Mouse (Mus musculus) heart, embryonic 14.5 days (tissue): ENCODE measurements at regions not wholly inside any gene's neighbourhood (a gene's known extent, or its start where the extent isn't known, plus 50 kb on each side); places are given as distances from the start of the nearest gene placed in this dataset.

Source experiments
- ATAC-seq: fragments of 200-750 bp; cut with Nextera tagmentation; 2 replicates; pipeline ENCODE4 v1.8.0; 2017; ENCODE audit warnings: low read depth, moderate TSS enrichment; ENCODE audit not compliant: insufficient number of reproducible peaks, insufficient read depth, low FRiP score
- H3K27ac ChIP-seq, 2 experiments: fragments of 200-500 bp in 1 of 2; fragments of 300-500 bp in 1 of 2; sonication (generic) in 1 of 2; replicated peaks in 1 of 2; 2 replicates each; pipeline ENCODE4 v1.5.1; 2012 to 2014; ENCODE audit warnings: low read depth in 2 of 2, low read length in 2 of 2, control low read depth in 1 of 2, mild to moderate bottlenecking in 1 of 2, mixed read lengths in 1 of 2; ENCODE audit not compliant: control insufficient read depth in 1 of 2, insufficient read depth in 1 of 2
- H3K27me3 ChIP-seq: fragments of 300-500 bp; sonication (generic); 2 replicates; pipeline ENCODE4 v1.6.1; 2014; ENCODE audit warnings: mild to moderate bottlenecking, low read length, control low read depth; ENCODE audit not compliant: control insufficient read depth, insufficient read depth
- H3K36me3 ChIP-seq: fragments of 300-500 bp; sonication (generic); 2 replicates; pipeline ENCODE4 v1.6.1; 2014; ENCODE audit warnings: mild to moderate bottlenecking, control low read depth, low read length, mixed read lengths; ENCODE audit not compliant: control insufficient read depth, insufficient read depth
- H3K4me1 ChIP-seq, 2 experiments: fragments of 200-500 bp in 1 of 2; fragments of 300-500 bp in 1 of 2; sonication (generic) in 1 of 2; 2 replicates each; pipeline ENCODE4 v1.6.1; 2012 to 2014; ENCODE audit warnings: low read length in 2 of 2, control low read depth in 1 of 2, mixed read lengths in 1 of 2; ENCODE audit not compliant: control insufficient read depth in 2 of 2, insufficient read depth in 2 of 2
- H3K4me2 ChIP-seq: fragments of 300-500 bp; sonication (generic); 2 replicates; pipeline ENCODE4 v1.6.1; 2014; ENCODE audit warnings: mild to moderate bottlenecking, low read length
- H3K4me3 ChIP-seq, 2 experiments: fragments of 200-500 bp in 1 of 2; fragments of 300-500 bp in 1 of 2; sonication (generic) in 1 of 2; 2 replicates each; pipeline ENCODE4 v1.5.1; 2012 to 2014; ENCODE audit warnings: low read length in 2 of 2, mild to moderate bottlenecking in 2 of 2, control low read depth in 1 of 2, low read depth in 1 of 2, moderate library complexity in 1 of 2; ENCODE audit not compliant: control insufficient read depth in 1 of 2, insufficient read depth in 1 of 2
- H3K9ac ChIP-seq: fragments of 300-500 bp; sonication (generic); 2 replicates; pipeline ENCODE4 v1.6.1; 2014; ENCODE audit warnings: mild to moderate bottlenecking, low read length
- H3K9me3 ChIP-seq: fragments of 300-500 bp; sonication (generic); 2 replicates; pipeline ENCODE4 v1.6.1; 2016; ENCODE audit warnings: low read length, control low read depth; ENCODE audit not compliant: control insufficient read depth
- WGBS: fragments of 180-500 bp; shearing (Covaris S2); extraction: QIAGEN DNeasy Blood & Tissue Kit; methylation state at CpG from one replicate; pipeline ENCODE4 v1.1.7; 2014; 5-methylcytosine and 5-hydroxymethylcytosine counted together

DNA sequence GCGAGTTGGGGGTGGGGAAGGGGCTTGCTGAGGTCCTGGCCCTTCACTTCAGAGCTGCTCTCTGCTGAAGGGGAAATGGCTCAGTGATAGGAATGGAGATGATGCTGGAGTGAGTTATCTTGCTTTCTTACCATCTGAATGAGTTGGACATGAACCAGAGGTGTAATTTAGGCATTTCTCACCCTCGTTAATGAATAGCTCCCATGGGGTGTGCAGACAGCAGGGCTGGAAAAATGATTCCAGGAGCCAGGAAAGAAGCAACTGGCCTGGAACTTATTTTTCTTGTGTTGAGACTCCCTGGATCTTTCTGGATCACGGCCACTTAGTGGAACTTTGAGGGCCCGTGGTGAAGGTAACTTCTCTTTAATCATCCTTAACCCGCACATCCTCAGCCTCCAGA is 246.6 kb upstream of the Gm4791 start:
- Histone ChIP-seq H3K9ac (no peak overlapping the region), H3K4me1 (no peaks in the 10 kb centered on the region), H3K27me3 (no peaks in the 10 kb centered on the region), H3K9me3 (peaks cover 2% of the 10 kb centered on the region; the same call in 1 of the 2 replicates), H3K4me3 (no peak overlapping the region), H3K4me2 (no peak overlapping the region), H3K27ac (no peak overlapping the region), H3K36me3 (no peaks in the 10 kb centered on the region)
- 37% methylated on average over 5 of the region's 5 CpGs for WGBS
- no peak for ATAC-seq

DNA sequence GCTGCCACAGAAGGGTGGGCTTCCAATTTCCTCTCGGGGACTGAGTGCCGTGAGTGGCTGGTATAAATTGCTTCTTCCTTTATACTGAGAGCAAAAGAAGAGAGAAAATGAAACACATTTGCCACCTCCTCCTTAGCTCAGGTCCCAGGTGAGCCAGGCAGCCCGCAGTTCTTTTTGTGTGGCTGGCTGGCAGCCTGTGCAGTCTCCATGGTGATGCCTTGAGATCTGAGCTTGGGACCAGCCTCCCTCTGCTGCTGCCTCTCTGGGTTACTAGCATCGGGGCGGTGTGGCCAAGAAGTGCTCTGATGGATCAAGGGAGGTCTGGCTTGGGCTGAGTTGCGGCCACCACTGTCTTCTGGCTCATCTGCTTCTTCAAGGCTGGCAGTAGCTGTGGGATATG is 249.1 kb upstream of the Gm4791 start:
- WGBS, result 77% methylated on average over 6 of the region's 6 CpGs
- no peak for ATAC-seq

GRCm38 (mm10) chr9:46746266-46746665 is 252.3 kb upstream of the Gm4791 start:
- no peak overlapping the region for H3K4me2 ChIP-seq
- H3K27ac ChIP-seq, result no peak overlapping the region
- no peak overlapping the region for H3K9ac ChIP-seq
- ATAC-seq, result no peak
- H3K9me3 ChIP-seq, result no peaks in the 10 kb centered on the region
- WGBS, result 43% methylated on average over 3 of the region's 3 CpGs
- H3K4me3 ChIP-seq, result no peak overlapping the region
- H3K27me3 ChIP-seq, result no peaks in the 10 kb centered on the region
- H3K36me3 ChIP-seq, result no peaks in the 10 kb centered on the region
- H3K4me1 ChIP-seq, result no peaks in the 10 kb centered on the region

More for the DNA sequence above, 249.1 kb upstream of the Gm4791 start:
- H3K4me2 ChIP-seq, result no peak overlapping the region
- H3K9ac ChIP-seq, result no peak overlapping the region
- no peaks in the 10 kb centered on the region for H3K36me3 ChIP-seq
- H3K9me3 ChIP-seq, result no peaks in the 10 kb centered on the region
- no peak overlapping the region for H3K4me3 ChIP-seq
- H3K27me3 ChIP-seq, result no peaks in the 10 kb centered on the region
- no peaks in the 10 kb centered on the region for H3K4me1 ChIP-seq
- H3K27ac ChIP-seq, result no peak overlapping the region

DNA sequence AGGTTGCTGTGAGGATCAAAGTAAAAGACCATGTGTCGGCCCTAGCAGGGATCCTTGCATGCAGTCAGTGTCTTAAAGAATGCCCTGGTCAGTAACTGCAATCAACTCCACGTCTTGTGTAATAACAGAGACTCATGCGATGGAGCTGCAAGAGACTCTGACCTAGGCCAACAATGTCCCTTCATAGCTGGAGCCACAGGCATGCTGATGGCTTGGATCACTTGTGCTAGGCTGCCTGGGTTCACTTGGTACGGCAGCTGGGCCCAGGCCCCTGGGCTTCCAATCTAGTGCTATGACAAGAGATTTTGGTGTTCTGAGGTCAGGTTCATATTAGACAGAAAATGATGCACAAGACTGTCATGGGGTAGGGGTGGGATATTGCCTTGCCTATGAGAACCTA is 258.0 kb upstream of the Gm4791 start:
- Histone ChIP-seq H3K9me3 (no peaks in the 10 kb centered on the region), H3K27me3 (peaks cover 8% of the 10 kb centered on the region), H3K4me3 (no peak overlapping the region), H3K36me3 (no peaks in the 10 kb centered on the region), H3K9ac (no peak overlapping the region), H3K27ac (no peak overlapping the region), H3K4me1 (peaks cover 6 to 7% of the 10 kb centered on the region in 2 experiments; a peak in 2 of 4 replicates), H3K4me2 (no peak overlapping the region)
- 71% methylated on average over 4 of the region's 4 CpGs for WGBS
- no peak for ATAC-seq

GRCm38 (mm10) chr9:46739341-46739740 is 259.2 kb upstream of the Gm4791 start:
- Histone ChIP-seq H3K27me3 (peaks cover 13% of the 10 kb centered on the region), H3K4me2 (no peak overlapping the region), H3K9me3 (no peaks in the 10 kb centered on the region), H3K27ac (no peak overlapping the region), H3K4me1 (peaks cover 6 to 7% of the 10 kb centered on the region in 2 experiments; a peak in 2 of 4 replicates), H3K36me3 (no peaks in the 10 kb centered on the region), H3K4me3 (no peak overlapping the region), H3K9ac (no peak overlapping the region)
- ATAC-seq, result no peak
- 41% methylated on average over 3 of the region's 3 CpGs for whole genome bisulfite sequencing

- peaks cover 16% of the 10 kb centered on the region for H3K27me3 ChIP-seq
- no peak overlapping the region for H3K4me2 ChIP-seq
- H3K27ac ChIP-seq, result no peak overlapping the region
- 29% methylated on average over 3 of the region's 3 CpGs for WGBS
- no peak for ATAC-seq
- no peaks in the 10 kb centered on the region for H3K36me3 ChIP-seq
- H3K4me3 ChIP-seq, result no peak overlapping the region
- H3K9me3 ChIP-seq, result no peaks in the 10 kb centered on the region
- H3K4me1 ChIP-seq, result peaks cover 6 to 7% of the 10 kb centered on the region in 2 experiments; a peak in 2 of 4 replicates
- H3K9ac ChIP-seq, result no peak overlapping the region
Observed at GRCm38 (mm10) chr9:46738634-46739033, 259.9 kb upstream of the Gm4791 start.

DNA sequence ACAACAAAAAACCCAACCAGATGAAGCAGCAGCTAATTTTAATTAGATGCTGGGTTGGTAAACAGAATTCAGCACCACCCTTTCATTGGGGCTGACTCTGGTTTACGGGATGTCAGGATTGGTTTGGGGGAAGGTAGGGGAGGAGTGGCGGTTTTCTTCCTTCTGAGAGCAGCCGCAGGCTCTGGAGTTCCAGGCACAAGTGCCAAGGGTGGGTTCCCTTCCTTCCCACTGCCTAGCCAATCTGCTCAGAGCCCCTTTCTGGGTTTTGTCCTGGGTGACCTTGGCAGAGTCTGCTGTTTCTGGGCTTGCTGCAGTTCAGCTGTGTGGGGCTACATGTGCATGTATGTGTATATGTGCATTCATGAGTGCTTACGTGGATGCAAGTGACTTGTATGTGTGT is 260.5 kb upstream of the Gm4791 start:
- H3K27me3 ChIP-seq, result peaks cover 16% of the 10 kb centered on the region
- H3K36me3 ChIP-seq, result no peaks in the 10 kb centered on the region
- H3K27ac ChIP-seq, result no peak overlapping the region
- no peaks in the 10 kb centered on the region for H3K9me3 ChIP-seq
- no peak overlapping the region for H3K4me2 ChIP-seq
- no peak overlapping the region for H3K9ac ChIP-seq
- peaks cover 6 to 7% of the 10 kb centered on the region in 2 experiments; a peak in 2 of 4 replicates for H3K4me1 ChIP-seq
- no peak overlapping the region for H3K4me3 ChIP-seq
- WGBS, result 72% methylated on average over 4 of the region's 4 CpGs
- ATAC-seq, result no peak

GRCm38 (mm10) chr9:46737446-46737845 is 261.1 kb upstream of the Gm4791 start:
- H3K4me1 ChIP-seq, result peaks cover 6 to 7% of the 10 kb centered on the region in 2 experiments; a peak in 2 of 4 replicates
- H3K9me3 ChIP-seq, result no peaks in the 10 kb centered on the region
- H3K9ac ChIP-seq, result no peak overlapping the region
- no peaks in the 10 kb centered on the region for H3K36me3 ChIP-seq
- no peak overlapping the region for H3K27ac ChIP-seq
- H3K27me3 ChIP-seq, result peaks cover 17% of the 10 kb centered on the region
- H3K4me3 ChIP-seq, result no peak overlapping the region
- H3K4me2 ChIP-seq, result no peak overlapping the region
- ATAC-seq, result no peak
- WGBS, result 67% methylated on average over 3 of the region's 3 CpGs
